Comparison of ENCODE assay signal across 8 mouse cellular contexts in the genomic region with DNA sequence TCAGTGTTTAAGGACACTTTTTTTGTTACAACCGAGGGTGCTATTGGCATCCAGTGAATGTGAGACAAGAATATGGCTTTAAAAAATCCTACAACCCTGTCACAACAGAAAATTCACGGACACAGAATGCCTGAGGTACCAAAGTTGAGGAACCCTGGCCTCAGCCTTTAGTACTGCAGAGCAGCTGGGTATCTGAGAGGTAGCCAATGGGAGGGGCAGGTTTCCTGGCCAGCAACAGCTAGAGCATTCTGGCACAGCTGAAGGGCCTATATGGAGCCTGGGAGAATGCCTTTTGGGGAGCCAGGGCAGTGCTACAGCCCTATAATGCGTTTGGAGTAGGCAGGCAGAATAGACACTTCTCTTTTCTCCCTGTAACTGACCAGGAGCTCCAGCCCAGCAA. TPM values are rescaled to one million over a fixed set of nuclear protein-coding genes. Genes with fewer than 3 reads are reported as not detected.
A peak's percentile ranks its signal among the peaks of the same experiment; 100 is the strongest.
DNase-seq lines count a peak whose midpoint lies in the region; ATAC-seq and TF ChIP-seq lines count a peak whose summit lies in the region.

No protein-coding gene starts in this region.

- in situ Hi-C loops in CH12.LX (cut with MboI; ENCODE audit: low pct_ligation_motif_present, low pct_unique_long_range_greater_than_20kb, low sequenced_read_pairs), result no loop called here

- H3K79me2 ChIP-seq in CH12.LX (replicated peaks; ENCODE audit: control insufficient read depth, extremely low read depth, insufficient read depth, poor library complexity, severe bottlenecking), result peaks cover 21% of the 10 kb centered on the region

- intact Hi-C loops in gastrocnemius, postnatal 14 days (cut with DNase I; ENCODE audit: low total_unique reads), result no loop called here

- H3K4me1 ChIP-seq in cerebellum, adult 2 months (ENCODE audit: control insufficient read depth, insufficient read depth, low read length), result peaks cover 25% of the 10 kb centered on the region
- peaks cover 31 to 52% of the 10 kb centered on the region in 2 experiments for H3K4me1 ChIP-seq in CH12.LX (ENCODE audit: control insufficient read depth in 1 of 2, insufficient read depth in 2 of 2)
- peaks cover 82% of the 10 kb centered on the region for H3K4me1 ChIP-seq in limb, embryonic 10.5 days
- H3K4me1 ChIP-seq in neural tube, embryonic 13.5 days (replicated peaks), result peaks cover 75% of the 10 kb centered on the region

- TF ChIP-seq POLR2A in cerebellum, adult 2 months (IDR thresholded peaks at IDR 0.05; ENCODE audit: borderline replicate concordance, insufficient read depth, low read length), result no peak
- no peak for TF ChIP-seq POLR2A in CH12.LX (IDR thresholded peaks at IDR 0.05; ENCODE audit: low read depth, low read length)

- no peak for ATAC-seq in neural tube, embryonic 13.5 days (ENCODE audit: low read depth)

- no peak for TF ChIP-seq EP300 in CH12.LX (IDR thresholded peaks at IDR 0.05; ENCODE audit: low read length)

- peak; percentile 47 to 62 for DNase-seq in cerebellum, adult 2 months
- no peak for DNase-seq in cerebellum, postnatal 4 days (ENCODE audit: low spot score in 2 of 2)
- DNase-seq in CH12.LX (ENCODE audit: extremely low read depth), result no peak
- peak; percentile 49 for DNase-seq in gastrocnemius, postnatal 14 days
- DNase-seq in limb, embryonic 10.5 days (ENCODE audit: low spot score), result no peak
- DNase-seq in T-cell, adult 2 months (ENCODE audit: low spot score), result no peak
- no peak for DNase-seq in layer of hippocampus, adult 18-20 months (ENCODE audit: low spot score in 2 of 2)

- peak overlapping the region; percentile 16; the same call in 1 of the 2 replicates for H3K27ac ChIP-seq in cerebellum, adult 2 months (ENCODE audit: insufficient read depth, low read length)
- H3K27ac ChIP-seq in CH12.LX (ENCODE audit: insufficient read depth, low read depth), result peak overlapping the region; percentile 92
- peak overlapping the region; percentile 91 for H3K27ac ChIP-seq in limb, embryonic 10.5 days
- peak overlapping the region; percentile 81 for H3K27ac ChIP-seq in neural tube, embryonic 13.5 days (replicated peaks)

- WGBS in cerebellum, adult 2 months, result 13% methylated on average over 3 of the region's 3 CpGs
- WGBS in limb, embryonic 10.5 days, result 26% methylated on average over 3 of the region's 3 CpGs
- WGBS in neural tube, embryonic 13.5 days, result 23% methylated on average over 3 of the region's 3 CpGs

- peaks cover 0 to 7% of the 10 kb centered on the region in 2 experiments for H3K36me3 ChIP-seq in CH12.LX (replicated peaks in 1 of 2; ENCODE audit: control insufficient read depth in 1 of 2, insufficient read depth in 1 of 2, low read length in 1 of 2)
- peaks cover 4% of the 10 kb centered on the region; the same call in 1 of the 2 replicates for H3K36me3 ChIP-seq in limb, embryonic 10.5 days
- 0 out of 2 replicates have a peak, but pooled peaks cover 2% of the 10 kb centered on the region for H3K36me3 ChIP-seq in neural tube, embryonic 13.5 days

- H3K4me3 ChIP-seq in cerebellum, adult 2 months (replicated peaks; ENCODE audit: insufficient read depth, low read depth, low read length), result no peak overlapping the region
- no peak overlapping the region for H3K4me3 ChIP-seq in CH12.LX (replicated peaks in 1 of 3; ENCODE audit: low read depth in 2 of 3, low read length in 2 of 3, poor library complexity in 1 of 3)
- peak overlapping the region; percentile 45 for H3K4me3 ChIP-seq in limb, embryonic 10.5 days
- no peak overlapping the region for H3K4me3 ChIP-seq in neural tube, embryonic 13.5 days

- H3K4me2 ChIP-seq in CH12.LX (ENCODE audit: insufficient read depth, low read depth, poor library complexity, severe bottlenecking), result peak overlapping the region; percentile 42
- peak overlapping the region; percentile 41 for H3K4me2 ChIP-seq in neural tube, embryonic 13.5 days

- H3K9ac ChIP-seq in CH12.LX (ENCODE audit: insufficient read depth, low read depth), result no peak overlapping the region
- no peak overlapping the region for H3K9ac ChIP-seq in neural tube, embryonic 13.5 days

- dilution Hi-C loops in CH12.LX (cut with MboI; ENCODE audit: extremely low pct_ligation_motif_present, extremely low pct_unique_long_range_greater_than_20kb, low sequenced_read_pairs), result no loop called here

- no peak for TF ChIP-seq RAD21 in CH12.LX (IDR thresholded peaks at IDR 0.05; ENCODE audit: low read depth, low read length)

- no peak for TF ChIP-seq CTCF in cerebellum, adult 2 months (IDR thresholded peaks at IDR 0.05; ENCODE audit: borderline replicate concordance, insufficient read depth, low read depth, low read length)
- no peak for TF ChIP-seq CTCF in CH12.LX (conservative IDR thresholded peaks at IDR 0.05 in 1 of 2, IDR thresholded peaks at IDR 0.05 in 1 of 2; ENCODE audit: low read depth in 2 of 2, low read length in 2 of 2)

- H3K27me3 ChIP-seq in cerebellum, adult 2 months (ENCODE audit: control insufficient read depth, insufficient read depth, low read length), result no peaks in the 10 kb centered on the region
- no peaks in the 10 kb centered on the region for H3K27me3 ChIP-seq in CH12.LX (replicated peaks)
- H3K27me3 ChIP-seq in limb, embryonic 10.5 days (ENCODE audit: low read depth, poor library complexity, severe bottlenecking), result no peaks in the 10 kb centered on the region
- no peaks in the 10 kb centered on the region for H3K27me3 ChIP-seq in neural tube, embryonic 13.5 days

- no peaks in the 10 kb centered on the region for H3K9me3 ChIP-seq in CH12.LX (replicated peaks; ENCODE audit: low read length)
- no peaks in the 10 kb centered on the region for H3K9me3 ChIP-seq in limb, embryonic 10.5 days (replicated peaks)
- no peaks in the 10 kb centered on the region for H3K9me3 ChIP-seq in neural tube, embryonic 13.5 days

TF ChIP-seq in CH12.LX, 34 proteins besides CTCF, POLR2A, EP300 and RAD21:
- no peak for TF ChIP-seq MXI1 (IDR thresholded peaks at IDR 0.05; ENCODE audit: low read depth, low read length)
- no peak for TF ChIP-seq ELF1 (IDR thresholded peaks at IDR 0.05; ENCODE audit: low read depth, low read length)
- no peak for TF ChIP-seq MYC (IDR thresholded peaks at IDR 0.05; ENCODE audit: low read depth, low read length)
- no peak for TF ChIP-seq ZKSCAN1 (IDR thresholded peaks at IDR 0.05; ENCODE audit: borderline replicate concordance, low read depth, low read length)
- no peak for TF ChIP-seq PAX5 (IDR thresholded peaks at IDR 0.05; ENCODE audit: low read length)
TF ChIP-seq in CH12.LX: peak in this region for 0.

RNA-seq across cellular contexts. Expression of gene Map7d1, which starts 2.9 kb away (rescaled TPM):
- 274 and 283 TPM in 2 replicates for polyA plus RNA-seq in cerebellum, adult 2 months (2012; rRNA removed)
- 17.9 and 20.8 TPM in 2 replicates for total RNA-seq in CH12.LX (2012; rRNA removed)
- total RNA-seq in CH12.LX (2014; rRNA removed), result 12.5 and 12.8 TPM in 2 replicates
- polyA plus RNA-seq in CH12.LX (2012; ENCODE audit: insufficient read length, low read depth), result 62.2 and 72.2 TPM in 2 replicates
- 100 to 1,000 TPM; 165 to 201 TPM for total RNA-seq in gastrocnemius, postnatal 14 days (2021)
- 56.2 and 63.2 TPM in 2 replicates for polyA plus RNA-seq in limb, embryonic 10.5 days (2016; fragmentation: Nextera tagmentation; extraction: Ambion mirVana)
- polyA plus RNA-seq in neural tube, embryonic 13.5 days (2015; fragmentation: Nextera tagmentation; extraction: Ambion mirVana), result 90.3 and 94.4 TPM in 2 replicates
- 100 to 1,000 TPM; 245 to 258 TPM for total RNA-seq in layer of hippocampus, adult 18-20 months (2021)

RNA-seq across cellular contexts. Expression of gene Trappc3, which starts 3.1 kb away (rescaled TPM):
- polyA plus RNA-seq in cerebellum, adult 2 months (2012; rRNA removed), result 175 TPM in 2 replicates
- total RNA-seq in CH12.LX (2012; rRNA removed) (72.7 and 81.1 TPM in 2 replicates), CH12.LX (2014; rRNA removed) (94.8 and 100 TPM in 2 replicates)
- 73.0 and 74.1 TPM in 2 replicates for polyA plus RNA-seq in CH12.LX (2012; ENCODE audit: insufficient read length, low read depth)
- total RNA-seq in gastrocnemius, postnatal 14 days (2021), result 10 to 100 TPM; 22.2 to 24.3 TPM
- 83.1 and 95.3 TPM in 2 replicates for polyA plus RNA-seq in limb, embryonic 10.5 days (2016; fragmentation: Nextera tagmentation; extraction: Ambion mirVana)
- polyA plus RNA-seq in neural tube, embryonic 13.5 days (2015; fragmentation: Nextera tagmentation; extraction: Ambion mirVana), result 147 and 160 TPM in 2 replicates
- 10 to 100 TPM; 83.4 to 87.4 TPM for total RNA-seq in layer of hippocampus, adult 18-20 months (2021)

RNA-seq across cellular contexts. Expression of gene Col8a2, which starts 27.5 kb away (rescaled TPM):
- 0.93 and 2.0 TPM in 2 replicates for polyA plus RNA-seq in cerebellum, adult 2 months (2012; rRNA removed)
- total RNA-seq in CH12.LX (2012; rRNA removed) (not detected in 2 replicates), CH12.LX (2014; rRNA removed) (not detected in 2 replicates)
- polyA plus RNA-seq in CH12.LX (2012; ENCODE audit: insufficient read length, low read depth), result not detected in 2 replicates
- 1 to 10 TPM; 4.7 to 5.6 TPM for total RNA-seq in gastrocnemius, postnatal 14 days (2021)
- 0.65 and 1.4 TPM in 2 replicates for polyA plus RNA-seq in limb, embryonic 10.5 days (2016; fragmentation: Nextera tagmentation; extraction: Ambion mirVana)
- 7.4 and 9.5 TPM in 2 replicates for polyA plus RNA-seq in neural tube, embryonic 13.5 days (2015; fragmentation: Nextera tagmentation; extraction: Ambion mirVana)
- 1 to 10 TPM; 1.7 to 2.3 TPM for total RNA-seq in layer of hippocampus, adult 18-20 months (2021)

RNA-seq across cellular contexts. Expression of gene Thrap3, which starts 56.5 kb away (rescaled TPM):
- 122 TPM in 2 replicates for polyA plus RNA-seq in cerebellum, adult 2 months (2012; rRNA removed)
- 140 and 168 TPM in 2 replicates for total RNA-seq in CH12.LX (2012; rRNA removed)
- total RNA-seq in CH12.LX (2014; rRNA removed), result 183 and 204 TPM in 2 replicates
- polyA plus RNA-seq in CH12.LX (2012; ENCODE audit: insufficient read length, low read depth), result 327 and 334 TPM in 2 replicates
- 10 to 100 TPM; 92.1 to 99.3 TPM for total RNA-seq in gastrocnemius, postnatal 14 days (2021)
- polyA plus RNA-seq in limb, embryonic 10.5 days (2016; fragmentation: Nextera tagmentation; extraction: Ambion mirVana), result 263 and 287 TPM in 2 replicates
- polyA plus RNA-seq in neural tube, embryonic 13.5 days (2015; fragmentation: Nextera tagmentation; extraction: Ambion mirVana), result 143 and 165 TPM in 2 replicates
- 100 to 1,000 TPM; 136 to 145 TPM for total RNA-seq in layer of hippocampus, adult 18-20 months (2021)

Comparison
In these comparisons a context has a peak if more than half of its experiments do, and no peak if none do; other contexts are left out.
1. DNase-seq: peak in cerebellum, adult 2 months (2 of 2) and gastrocnemius, postnatal 14 days (single experiment); none in cerebellum, postnatal 4 days (0 of 2), CH12.LX (single experiment), limb, embryonic 10.5 days (single experiment), T-cell, adult 2 months (single experiment) and layer of hippocampus, adult 18-20 months (0 of 2).
2. H3K27ac ChIP-seq: peak in every context shown above with its lines; median percentile 92 in CH12.LX; 91 in limb, embryonic 10.5 days; 81 in neural tube, embryonic 13.5 days; 16 in cerebellum, adult 2 months.